Mouse (Mus musculus) right cerebral cortex, postnatal 36 days (tissue): Measurements from ENCODE around the gene Palm2.
"Not testable (repeated sequence)": the region's sequence is repeated elsewhere in the genome, so short reads cannot be mapped to it uniquely, and the experiment has no call there.

Experiments
- DNase-seq, 2 experiments: peaks; one replicate each; pipeline ENCODE4 v3.0.0; 2022; ENCODE audit warnings: low spot score in 2 of 2, mixed read lengths in 1 of 2

The Palm2 gene

GRCm38 (mm10) chr4:57433941-57434704 lies at the start of gene Palm2:
Palm2 (plus strand) TSS chr4:57434247.
- peak; percentile 56 to 71 for DNase-seq

- DNase-seq: no peak
These were observed 49.7 kb upstream of the Palm2 start for GRCm38 (mm10) chr4:57384355-57384754.

- no peak for DNase-seq
These were observed 42.9 kb upstream of the Palm2 start for GRCm38 (mm10) chr4:57391103-57391502.

GRCm38 (mm10) chr4:57396414-57396813 lies 37.6 kb upstream of the Palm2 start:
- DNase-seq: no peak

- DNase-seq: not testable (repeated sequence)
These were observed 21.7 kb upstream of the Palm2 start for GRCm38 (mm10) chr4:57412385-57412784.

GRCm38 (mm10) chr4:57413016-57413415 lies 21.0 kb upstream of the Palm2 start:
- no peak for DNase-seq

- DNase-seq: not testable (repeated sequence)
These were observed 20.4 kb upstream of the Palm2 start for GRCm38 (mm10) chr4:57413670-57414069.

- no peak for DNase-seq
These were observed 10.0 kb upstream of the Palm2 start for GRCm38 (mm10) chr4:57424011-57424410.

- DNase-seq: peak in 1 of 2 experiments; percentile 10
These were observed 5.7 kb upstream of the Palm2 start for GRCm38 (mm10) chr4:57428317-57428716.

- DNase-seq: no peak
These were observed 786 bp downstream of the Palm2 start for GRCm38 (mm10) chr4:57434705-57435360.

GRCm38 (mm10) chr4:57436286-57436685 lies 2.2 kb downstream of the Palm2 start:
- DNase-seq: no peak

GRCm38 (mm10) chr4:57446082-57446481 lies 12.0 kb downstream of the Palm2 start:
- DNase-seq: no peak

- no peak for DNase-seq
These were observed 12.9 kb downstream of the Palm2 start for GRCm38 (mm10) chr4:57446854-57447444.

- DNase-seq: no peak
These were observed 17.8 kb downstream of the Palm2 start for GRCm38 (mm10) chr4:57451896-57452295.

- no peak for DNase-seq
These were observed 18.6 kb downstream of the Palm2 start for GRCm38 (mm10) chr4:57452661-57453060.

- no peak for DNase-seq
These were observed 28.3 kb downstream of the Palm2 start for GRCm38 (mm10) chr4:57462378-57462777.

- no peak for DNase-seq
These were observed 48.4 kb downstream of the Palm2 start for GRCm38 (mm10) chr4:57482435-57482834.

GRCm38 (mm10) chr4:57486392-57486791 lies 52.3 kb downstream of the Palm2 start:
- DNase-seq: peak in 1 of 2 experiments; percentile 5

- no peak for DNase-seq
These were observed 55.8 kb downstream of the Palm2 start for GRCm38 (mm10) chr4:57489887-57490286.

- DNase-seq: no peak
These were observed 70.7 kb downstream of the Palm2 start for GRCm38 (mm10) chr4:57504792-57505191.

- DNase-seq: no peak
These were observed 76.5 kb downstream of the Palm2 start for GRCm38 (mm10) chr4:57510576-57510975.

- no peak for DNase-seq
These were observed 77.7 kb downstream of the Palm2 start for GRCm38 (mm10) chr4:57511734-57512133.
